Mouse (Mus musculus) heart, embryonic 13.5 days (tissue): ENCODE results near the gene Katnal1. TPM values are rescaled to one million over a fixed set of nuclear protein-coding genes. Genes with fewer than 3 reads are reported as not detected.

ENCODE experiments used
- ATAC-seq: fragments of 200-750 bp; cut with Nextera tagmentation; 2 replicates; pipeline ENCODE4 v1.8.0; 2017; ENCODE audit warnings: moderate TSS enrichment; ENCODE audit not compliant: insufficient number of reproducible peaks, low FRiP score, low TSS enrichment; ENCODE audit errors: extremely low read depth
- H3K27ac ChIP-seq: fragments of 300-500 bp; sonication (generic); replicated peaks from 2 replicates; pipeline ENCODE4 v1.5.1; 2015; ENCODE audit warnings: moderate library complexity, mild to moderate bottlenecking, inconsistent platforms
- H3K27me3 ChIP-seq: fragments of 300-500 bp; sonication (generic); replicated peaks from 2 replicates; pipeline ENCODE4 v1.6.1; 2015; ENCODE audit warnings: mild to moderate bottlenecking, inconsistent platforms
- H3K36me3 ChIP-seq: fragments of 300-500 bp; sonication (generic); 2 replicates; pipeline ENCODE4 v1.6.1; 2015; ENCODE audit warnings: mild to moderate bottlenecking, inconsistent platforms
- H3K4me1 ChIP-seq: fragments of 300-500 bp; sonication (generic); 2 replicates; pipeline ENCODE4 v1.6.1; 2015; ENCODE audit warnings: inconsistent platforms
- H3K4me2 ChIP-seq: fragments of 300-500 bp; sonication (generic); 2 replicates; pipeline ENCODE4 v1.6.1; 2015; ENCODE audit warnings: inconsistent platforms, mild to moderate bottlenecking, moderate library complexity
- H3K4me3 ChIP-seq: fragments of 300-500 bp; sonication (generic); 2 replicates; pipeline ENCODE4 v1.5.1; 2015; ENCODE audit warnings: moderate library complexity, mild to moderate bottlenecking, inconsistent platforms
- H3K9ac ChIP-seq: fragments of 300-500 bp; sonication (generic); 2 replicates; pipeline ENCODE4 v1.6.1; 2015; ENCODE audit warnings: inconsistent platforms, mild to moderate bottlenecking, moderate library complexity
- H3K9me3 ChIP-seq: fragments of 300-500 bp; sonication (generic); 2 replicates; pipeline ENCODE4 v1.6.1; 2016; ENCODE audit warnings: inconsistent platforms
- WGBS: fragments of 180-500 bp; shearing (Covaris S2); methylation state at CpG from one replicate; pipeline ENCODE4 v1.1.7; 2015; ENCODE audit warnings: mixed read lengths; 5-methylcytosine and 5-hydroxymethylcytosine counted together
- polyA plus RNA-seq: library from polyadenylated mRNA; unstranded; fragments of >200 nt; fragmentation: Nextera tagmentation; extraction: Ambion mirVana; gene quantifications from 2 replicates; pipeline ENCODE4 v1.2.1, GENCODE M21; 2015

Katnal1 gene
- polyA plus RNA-seq, result 10.1 and 13.3 TPM in 2 replicates

GRCm38 (mm10) chr5:148929116-148929449, at the start of gene Katnal1:
Gene Katnal1 (minus strand): TSS chr5:148929320.
- peaks cover 22% of the 10 kb centered on the region for H3K4me1 ChIP-seq
- no peak for ATAC-seq
- H3K27ac ChIP-seq, result peak within 1 kb of the TSS; percentile 94
- peak within 1 kb of the TSS; percentile 85 for H3K4me2 ChIP-seq
- H3K36me3 ChIP-seq, result peaks cover 23% of the 10 kb centered on the region
- peak within 1 kb of the TSS; percentile 79 for H3K4me3 ChIP-seq
- peak within 1 kb of the TSS; percentile 91 for H3K9ac ChIP-seq
- H3K27me3 ChIP-seq, result no peaks in the 10 kb centered on the region
- H3K9me3 ChIP-seq, result peaks cover 3% of the 10 kb centered on the region; the same call in 1 of the 2 replicates
- WGBS, result under 1% methylated on average over 16 of the region's 16 CpGs

- H3K4me3 ChIP-seq, result no peak overlapping the region
- peaks cover 21% of the 10 kb centered on the region for H3K4me1 ChIP-seq
- H3K9ac ChIP-seq, result 0 out of 2 replicates have a peak overlapping the region, but pooled peaks have one; percentile 25
- peaks cover under 1% of the 10 kb centered on the region; the same call in 1 of the 2 replicates for H3K36me3 ChIP-seq
- H3K9me3 ChIP-seq, result peaks cover under 1% of the 10 kb centered on the region
- H3K27ac ChIP-seq, result peak overlapping the region; percentile 71
- WGBS, result 54% methylated on average over 18 of the region's 18 CpGs
- peak overlapping the region; percentile 7; the same call in 1 of the 2 replicates for H3K4me2 ChIP-seq
- ATAC-seq, result no peak
- H3K27me3 ChIP-seq, result no peaks in the 10 kb centered on the region
Observed at GRCm38 (mm10) chr5:148978458-148979165, 49.5 kb upstream of the Katnal1 start.

DNA sequence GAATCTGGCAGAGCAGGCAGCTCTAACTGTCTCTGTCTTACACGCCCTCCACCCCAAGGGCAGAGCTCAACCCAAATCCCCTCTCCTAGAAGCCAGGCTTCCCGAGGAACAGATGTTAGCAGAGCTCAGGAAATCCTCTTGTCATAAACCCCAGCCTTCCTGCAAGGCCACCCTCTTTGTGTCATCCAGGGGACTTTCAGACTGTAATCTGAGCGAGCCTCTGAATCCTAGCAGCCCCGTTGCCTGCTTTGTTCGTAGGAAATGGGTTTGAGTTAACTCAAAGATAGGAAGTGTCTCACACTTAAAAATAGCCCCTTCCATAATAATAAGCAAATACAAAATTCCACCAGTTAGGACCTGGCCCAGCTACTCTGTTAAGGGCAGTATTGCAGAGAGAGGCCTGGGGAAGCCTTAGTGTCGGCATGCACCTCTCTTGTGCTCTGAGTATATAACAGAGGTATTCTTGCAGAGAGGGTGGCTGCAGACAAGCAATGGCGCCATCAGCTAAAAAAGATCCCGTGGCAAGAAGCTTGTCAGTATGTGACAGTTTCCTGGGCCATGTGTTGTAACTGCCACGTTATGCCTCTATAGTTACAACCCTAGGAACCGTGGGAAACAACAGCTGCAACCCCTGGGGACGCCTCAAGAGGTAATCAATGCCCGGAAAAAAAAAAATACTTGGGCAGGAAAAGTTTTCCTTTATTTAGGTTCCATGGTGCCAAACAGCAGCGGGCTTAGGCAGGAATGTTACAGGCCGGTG, 48.8 kb upstream of the Katnal1 start:
- Histone ChIP-seq H3K4me3 (no peak overlapping the region), H3K27me3 (no peaks in the 10 kb centered on the region), H3K4me2 (peak overlapping the region; percentile 7; the same call in 1 of the 2 replicates), H3K9ac (peak overlapping the region; percentile 25), H3K4me1 (peaks cover 28% of the 10 kb centered on the region), H3K27ac (peak overlapping the region; percentile 71), H3K9me3 (no peaks in the 10 kb centered on the region), H3K36me3 (no peaks in the 10 kb centered on the region)
- no peak for ATAC-seq
- WGBS, result 15% methylated on average over 14 of the region's 14 CpGs

DNA sequence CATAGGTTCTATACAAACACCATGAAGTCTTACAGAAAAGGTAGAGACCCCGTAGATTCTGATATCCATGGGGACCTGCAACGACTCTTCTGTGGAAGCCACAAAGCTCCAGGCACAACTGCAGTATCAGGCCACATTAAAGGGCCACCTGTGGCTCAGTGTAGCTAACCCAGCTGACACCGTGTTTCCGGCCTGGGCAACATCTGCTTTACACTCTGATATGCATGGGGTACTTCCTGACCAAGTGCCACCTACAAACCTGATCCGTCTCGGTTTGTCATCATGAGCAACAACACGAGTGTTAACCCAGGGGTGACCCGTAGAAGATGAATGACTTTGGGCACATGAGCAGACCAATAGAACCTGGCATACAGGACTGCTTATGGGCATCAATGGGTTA, 47.8 kb upstream of the Katnal1 start:
- H3K27ac ChIP-seq, result peak overlapping the region; percentile 32
- peaks cover 29% of the 10 kb centered on the region for H3K4me1 ChIP-seq
- no peaks in the 10 kb centered on the region for H3K36me3 ChIP-seq
- H3K27me3 ChIP-seq, result no peaks in the 10 kb centered on the region
- ATAC-seq, result no peak
- no peak overlapping the region for H3K9ac ChIP-seq
- H3K4me3 ChIP-seq, result no peak overlapping the region
- H3K4me2 ChIP-seq, result no peak overlapping the region
- 81% methylated on average over 8 of the region's 8 CpGs for WGBS
- no peaks in the 10 kb centered on the region for H3K9me3 ChIP-seq

GRCm38 (mm10) chr5:148975035-148975434, 45.9 kb upstream of the Katnal1 start:
- peaks cover 29% of the 10 kb centered on the region for H3K4me1 ChIP-seq
- H3K27me3 ChIP-seq, result no peaks in the 10 kb centered on the region
- no peak for ATAC-seq
- no peak overlapping the region for H3K27ac ChIP-seq
- no peak overlapping the region for H3K9ac ChIP-seq
- no peaks in the 10 kb centered on the region for H3K9me3 ChIP-seq
- 85% methylated on average over 12 of the region's 12 CpGs for WGBS
- no peaks in the 10 kb centered on the region for H3K36me3 ChIP-seq
- no peak overlapping the region for H3K4me2 ChIP-seq
- no peak overlapping the region for H3K4me3 ChIP-seq

- Histone ChIP-seq H3K36me3 (no peaks in the 10 kb centered on the region), H3K4me1 (peaks cover 31% of the 10 kb centered on the region), H3K4me3 (no peak overlapping the region), H3K9ac (0 out of 2 replicates have a peak overlapping the region, but pooled peaks have one; percentile 24), H3K9me3 (no peaks in the 10 kb centered on the region), H3K27ac (no peak overlapping the region), H3K4me2 (no peak overlapping the region), H3K27me3 (no peaks in the 10 kb centered on the region)
- WGBS, result 14% methylated on average over 6 of the region's 6 CpGs
- no peak for ATAC-seq
Observed at GRCm38 (mm10) chr5:148973019-148973668, 44.0 kb upstream of the Katnal1 start.

DNA sequence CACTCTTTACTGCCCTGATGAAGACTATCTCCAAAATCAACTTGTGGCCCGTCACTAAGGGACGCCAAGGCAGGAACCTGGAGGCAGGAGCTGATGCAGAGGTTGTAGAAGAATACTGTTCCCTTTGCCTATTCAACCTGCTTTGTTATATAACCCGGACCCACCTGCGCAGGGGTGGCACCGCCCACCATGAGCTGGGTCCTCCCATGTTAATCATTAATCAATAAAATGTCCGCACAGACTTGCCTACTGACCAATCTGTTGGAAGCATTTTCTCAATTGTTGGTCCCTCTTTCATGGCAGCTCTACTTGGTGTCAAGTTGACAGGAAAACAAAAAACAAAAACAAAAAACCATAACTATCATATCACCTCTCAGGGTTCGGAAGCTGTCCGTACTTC, 43.0 kb upstream of the Katnal1 start:
- no peak overlapping the region for H3K27ac ChIP-seq
- H3K27me3 ChIP-seq, result no peaks in the 10 kb centered on the region
- no peaks in the 10 kb centered on the region for H3K36me3 ChIP-seq
- no peaks in the 10 kb centered on the region for H3K9me3 ChIP-seq
- H3K4me2 ChIP-seq, result no peak overlapping the region
- peaks cover 28% of the 10 kb centered on the region for H3K4me1 ChIP-seq
- H3K9ac ChIP-seq, result no peak overlapping the region
- 81% methylated on average over 8 of the region's 8 CpGs for WGBS
- ATAC-seq, result no peak
- H3K4me3 ChIP-seq, result no peak overlapping the region

GRCm38 (mm10) chr5:148969648-148970047, 40.5 kb upstream of the Katnal1 start:
- WGBS, result 50% methylated on average over 9 of the region's 9 CpGs
- Histone ChIP-seq H3K4me3 (no peak overlapping the region), H3K9me3 (no peaks in the 10 kb centered on the region), H3K4me2 (no peak overlapping the region), H3K9ac (no peak overlapping the region), H3K4me1 (peaks cover 49% of the 10 kb centered on the region), H3K27me3 (no peaks in the 10 kb centered on the region), H3K27ac (0 out of 2 replicates have a peak overlapping the region, but pooled peaks have one; percentile 1), H3K36me3 (no peaks in the 10 kb centered on the region)
- no peak for ATAC-seq

DNA sequence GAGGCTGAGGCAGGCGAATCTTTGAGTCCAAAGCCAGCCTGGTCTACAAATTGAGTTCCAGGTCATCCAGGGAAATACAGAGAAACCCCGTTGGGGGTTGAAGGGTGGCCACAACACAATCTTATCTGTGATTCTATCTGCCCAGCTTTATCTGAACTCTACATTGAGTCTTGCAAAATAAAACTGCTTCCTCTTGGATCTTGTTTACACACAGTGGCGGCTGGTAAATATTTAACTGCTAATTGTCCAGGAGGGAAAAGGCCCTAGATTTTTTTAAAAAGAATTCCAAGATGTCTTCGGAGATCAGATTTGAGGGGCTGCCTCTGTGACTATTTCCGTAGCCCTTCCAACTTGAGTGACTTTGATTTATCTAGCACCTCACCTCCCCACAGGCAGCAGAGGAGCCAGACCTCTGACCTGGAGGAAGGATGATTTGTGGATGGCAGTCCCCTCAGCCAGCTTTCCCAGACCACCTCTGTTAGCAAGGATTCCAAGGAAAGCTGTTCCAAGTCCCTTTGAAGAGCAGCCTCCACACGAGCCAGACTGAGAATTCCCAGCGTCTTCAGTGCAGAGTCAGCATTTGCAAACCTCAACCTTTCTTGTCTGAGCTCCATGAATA, 39.9 kb upstream of the Katnal1 start:
- H3K4me2 ChIP-seq, result no peak overlapping the region
- no peak overlapping the region for H3K4me3 ChIP-seq
- 61% methylated on average over 7 of the region's 7 CpGs for WGBS
- 0 out of 2 replicates have a peak overlapping the region, but pooled peaks have one; percentile 1 for H3K27ac ChIP-seq
- no peaks in the 10 kb centered on the region for H3K36me3 ChIP-seq
- no peaks in the 10 kb centered on the region for H3K27me3 ChIP-seq
- no peak overlapping the region for H3K9ac ChIP-seq
- no peak for ATAC-seq
- peaks cover 53% of the 10 kb centered on the region for H3K4me1 ChIP-seq
- no peaks in the 10 kb centered on the region for H3K9me3 ChIP-seq

GRCm38 (mm10) chr5:148968179-148968578, 39.1 kb upstream of the Katnal1 start:
- H3K9ac ChIP-seq, result no peak overlapping the region
- H3K36me3 ChIP-seq, result no peaks in the 10 kb centered on the region
- H3K4me2 ChIP-seq, result no peak overlapping the region
- WGBS, result 71% methylated on average over 5 of the region's 5 CpGs
- no peak overlapping the region for H3K4me3 ChIP-seq
- peaks cover 49% of the 10 kb centered on the region for H3K4me1 ChIP-seq
- no peaks in the 10 kb centered on the region for H3K9me3 ChIP-seq
- no peaks in the 10 kb centered on the region for H3K27me3 ChIP-seq
- ATAC-seq, result no peak
- H3K27ac ChIP-seq, result no peak overlapping the region

- WGBS, result 53% methylated on average over 6 of the region's 6 CpGs
- ATAC-seq, result no peak
- Histone ChIP-seq H3K27me3 (no peaks in the 10 kb centered on the region), H3K36me3 (no peaks in the 10 kb centered on the region), H3K4me1 (peaks cover 45% of the 10 kb centered on the region), H3K4me2 (peak overlapping the region; percentile 53; the same call in 1 of the 2 replicates), H3K9me3 (no peaks in the 10 kb centered on the region), H3K4me3 (no peak overlapping the region), H3K27ac (peak overlapping the region; percentile 77), H3K9ac (peak overlapping the region; percentile 50; the same call in 1 of the 2 replicates)
Observed at GRCm38 (mm10) chr5:148966395-148966794, 37.3 kb upstream of the Katnal1 start.
